Mouse (Mus musculus): ENCODE measurements around the gene Gli1.
A peak's percentile ranks its signal among the peaks of the same experiment; 100 is the strongest.
"Not testable (repeated sequence)": the region's sequence is repeated elsewhere in the genome, so short reads cannot be mapped to it uniquely, and the experiment has no call there.

Gene Gli1

GRCm38 (mm10) chr10:127322178-127322577 lies 19.6 kb downstream of the Gli1 start:
- no peak for DNase-seq (ENCODE audit: low spot score)

- DNase-seq (ENCODE audit: low spot score), result no peak
Measured at GRCm38 (mm10) chr10:127321621-127322020, 20.2 kb downstream of the Gli1 start, which contains the start of gene Arhgap9. Gene Arhgap9 (plus strand): TSS chr10:127321964.

- no peak for DNase-seq (ENCODE audit: low spot score)
Measured at GRCm38 (mm10) chr10:127319969-127320368, 21.8 kb downstream of the Gli1 start.

GRCm38 (mm10) chr10:127318009-127318408 lies 23.8 kb downstream of the Gli1 start:
- no peak for DNase-seq (ENCODE audit: low spot score)

- DNase-seq (ENCODE audit: low spot score), result no peak
Measured at GRCm38 (mm10) chr10:127317277-127317676, 24.5 kb downstream of the Gli1 start.

GRCm38 (mm10) chr10:127314950-127315349 lies 26.8 kb downstream of the Gli1 start:
- not testable (repeated sequence) for DNase-seq (ENCODE audit: low spot score)

- DNase-seq (ENCODE audit: low spot score), result not testable (repeated sequence)
Measured at GRCm38 (mm10) chr10:127313516-127313915, 28.3 kb downstream of the Gli1 start.

- no peak for DNase-seq (ENCODE audit: low spot score)
Measured at GRCm38 (mm10) chr10:127312858-127313257, 28.9 kb downstream of the Gli1 start.

GRCm38 (mm10) chr10:127312356-127312676 lies 29.5 kb downstream of the Gli1 start:
- DNase-seq (ENCODE audit: low spot score), result no peak

GRCm38 (mm10) chr10:127311476-127312355 lies 30.1 kb downstream of the Gli1 start, which contains the start of gene Mars:
Gene Mars (minus strand): TSS chr10:127311786.
- DNase-seq (ENCODE audit: low spot score), result peak; percentile 77

GRCm38 (mm10) chr10:127310523-127311475 lies 31.0 kb downstream of the Gli1 start:
- no peak for DNase-seq (ENCODE audit: low spot score)

- not testable (repeated sequence) for DNase-seq (ENCODE audit: low spot score)
Measured at GRCm38 (mm10) chr10:127309167-127309566, 32.6 kb downstream of the Gli1 start.

GRCm38 (mm10) chr10:127303136-127303535 lies 38.6 kb downstream of the Gli1 start:
- no peak for DNase-seq (ENCODE audit: low spot score)

- no peak for DNase-seq (ENCODE audit: low spot score)
Measured at GRCm38 (mm10) chr10:127300361-127300760, 41.4 kb downstream of the Gli1 start.

- DNase-seq (ENCODE audit: low spot score), result no peak
Measured at GRCm38 (mm10) chr10:127297015-127297871, 44.5 kb downstream of the Gli1 start.

GRCm38 (mm10) chr10:127295986-127296794 lies 45.6 kb downstream of the Gli1 start:
- no peak for DNase-seq (ENCODE audit: low spot score)

- DNase-seq (ENCODE audit: low spot score), result no peak
Measured at GRCm38 (mm10) chr10:127294895-127295510, 46.8 kb downstream of the Gli1 start.

- no peak for DNase-seq (ENCODE audit: low spot score)
Measured at GRCm38 (mm10) chr10:127293590-127294113, 48.1 kb downstream of the Gli1 start.

- DNase-seq (ENCODE audit: low spot score), result no peak
Measured at GRCm38 (mm10) chr10:127292987-127293538, 48.7 kb downstream of the Gli1 start.

Data from urinary bladder, postnatal 10 days (tissue).